Mouse (Mus musculus) cortical plate, adult 2 months (tissue): ENCODE data around the gene Foxi3.

Experiments used
- CTCF ChIP-seq: fragments of 200-500 bp; IDR thresholded peaks from 2 replicates; pipeline ENCODE4 v1.5.1; 2011; ENCODE audit warnings: mild to moderate bottlenecking, control low read depth, low read length; ENCODE audit not compliant: insufficient read depth; ENCODE audit errors: extremely low read depth
- POLR2A ChIP-seq: fragments of 200-500 bp; IDR thresholded peaks from 2 replicates; pipeline ENCODE4 v1.6.1; 2011; ENCODE audit warnings: mild to moderate bottlenecking, low read length, control low read depth; ENCODE audit not compliant: insufficient read depth; ENCODE audit errors: extremely low read depth

DNA sequence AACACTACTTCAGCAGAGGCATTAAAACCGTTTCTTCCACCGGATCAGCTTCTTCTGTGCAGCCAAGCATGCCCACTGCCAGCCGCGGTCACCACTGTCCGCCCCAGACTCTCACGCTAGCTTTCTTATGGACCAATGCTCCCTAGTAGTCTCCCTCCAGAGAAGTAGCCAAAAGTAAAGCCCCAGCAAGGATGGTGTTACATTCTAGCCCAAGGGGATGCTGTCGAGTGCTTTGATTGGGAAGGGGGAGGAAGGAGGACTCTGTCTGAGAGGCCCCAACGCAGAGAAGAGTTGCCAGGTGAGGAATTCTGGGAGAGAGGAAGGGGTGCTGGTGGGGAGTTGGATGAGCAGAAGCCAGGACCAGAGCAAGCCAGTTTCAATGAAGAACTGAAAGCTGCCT is 11.1 kb downstream of the Foxi3 start:
- TF ChIP-seq CTCF (no peak), POLR2A (no peak)
